Mouse (Mus musculus) embryonic fibroblast, embryonic 13.5 days (primary cell): ENCODE results near the gene Ppp1r1a. TPM values are rescaled to one million over a fixed set of nuclear protein-coding genes. Genes with fewer than 3 reads are reported as not detected.

ENCODE experiments used
- H3K27ac ChIP-seq: 2 replicates; pipeline ENCODE4 v1.5.1; 2012; ENCODE audit warnings: low read length, control low read depth, inconsistent platforms; ENCODE audit not compliant: insufficient read depth
- H3K4me1 ChIP-seq: 2 replicates; pipeline ENCODE4 v1.6.1; 2011; ENCODE audit warnings: low read length; ENCODE audit not compliant: control insufficient read depth, insufficient read depth
- H3K4me3 ChIP-seq: 2 replicates; pipeline ENCODE4 v1.5.1; 2011; ENCODE audit warnings: mild to moderate bottlenecking, control low read depth, low read length; ENCODE audit not compliant: insufficient read depth
- CTCF ChIP-seq: IDR thresholded peaks from 2 replicates; pipeline ENCODE4 v1.5.1; 2011; ENCODE audit warnings: mild to moderate bottlenecking, control low read depth, low read length, moderate library complexity, borderline replicate concordance; ENCODE audit not compliant: insufficient read depth
- POLR2A ChIP-seq: IDR thresholded peaks from 2 replicates; pipeline ENCODE4 v1.6.1; 2011; ENCODE audit warnings: low read depth, mild to moderate bottlenecking, control low read depth, low read length, moderate library complexity
- polyA plus RNA-seq: library from polyadenylated mRNA; stranded (reverse); fragments of >200 nt; gene quantifications from 2 replicates; pipeline ENCODE4 v1.2.4, GENCODE M21; 2011; ENCODE audit warnings: low read depth; ENCODE audit not compliant: missing spikeins, insufficient read length

Gene Ppp1r1a
- polyA plus RNA-seq, 1 experiment = 2.1 TPM

DNA sequence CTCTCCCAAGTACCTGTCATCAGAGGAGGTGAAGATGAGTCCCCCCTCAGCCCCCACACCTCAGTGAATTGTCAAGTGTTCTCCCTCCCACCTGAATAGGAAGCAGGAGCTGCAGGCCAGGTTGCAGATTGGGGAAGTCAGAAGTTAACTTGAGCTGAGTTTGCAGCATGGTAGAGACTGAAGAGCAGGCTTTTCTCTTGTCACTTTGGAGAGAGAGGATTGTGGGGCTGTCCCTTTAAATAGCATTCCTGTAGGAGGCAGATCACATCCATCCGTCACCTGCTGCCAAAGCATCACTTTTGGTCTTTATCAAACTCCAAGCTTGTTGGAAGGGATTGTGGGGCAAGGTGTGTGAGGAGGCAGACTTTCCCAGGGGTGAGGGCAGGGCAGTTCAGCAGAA, 37.1 kb downstream of the Ppp1r1a start:
- Histone ChIP-seq H3K4me3 (no peak overlapping the region), H3K27ac (no peak overlapping the region), H3K4me1 (peaks cover 8% of the 10 kb centered on the region)
- no peak for TF ChIP-seq POLR2A
- TF ChIP-seq CTCF = no peak

DNA sequence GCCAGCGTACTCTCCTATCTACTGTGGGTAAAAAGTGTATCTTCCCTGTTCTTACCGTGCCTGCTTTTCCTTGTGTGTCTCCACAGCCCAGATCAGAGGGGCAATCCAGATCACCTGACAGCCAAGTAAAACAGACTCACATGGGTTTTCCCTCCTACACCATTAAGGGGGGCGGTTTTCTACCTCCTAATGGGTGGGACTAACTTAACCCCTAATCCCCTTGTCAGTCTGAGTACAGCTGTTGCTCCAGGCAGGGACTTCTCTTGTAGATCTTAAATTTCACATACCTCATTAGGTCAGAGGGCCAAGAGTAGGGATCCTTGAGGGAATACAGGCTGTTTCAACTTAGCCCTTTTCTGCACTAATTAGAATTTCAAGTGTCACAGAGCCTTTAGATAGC, 39.6 kb downstream of the Ppp1r1a start:
- TF ChIP-seq CTCF = no peak
- no peak for TF ChIP-seq POLR2A
- H3K4me3 ChIP-seq = no peak overlapping the region
- peaks cover 8% of the 10 kb centered on the region for H3K4me1 ChIP-seq
- H3K27ac ChIP-seq = no peak overlapping the region

DNA sequence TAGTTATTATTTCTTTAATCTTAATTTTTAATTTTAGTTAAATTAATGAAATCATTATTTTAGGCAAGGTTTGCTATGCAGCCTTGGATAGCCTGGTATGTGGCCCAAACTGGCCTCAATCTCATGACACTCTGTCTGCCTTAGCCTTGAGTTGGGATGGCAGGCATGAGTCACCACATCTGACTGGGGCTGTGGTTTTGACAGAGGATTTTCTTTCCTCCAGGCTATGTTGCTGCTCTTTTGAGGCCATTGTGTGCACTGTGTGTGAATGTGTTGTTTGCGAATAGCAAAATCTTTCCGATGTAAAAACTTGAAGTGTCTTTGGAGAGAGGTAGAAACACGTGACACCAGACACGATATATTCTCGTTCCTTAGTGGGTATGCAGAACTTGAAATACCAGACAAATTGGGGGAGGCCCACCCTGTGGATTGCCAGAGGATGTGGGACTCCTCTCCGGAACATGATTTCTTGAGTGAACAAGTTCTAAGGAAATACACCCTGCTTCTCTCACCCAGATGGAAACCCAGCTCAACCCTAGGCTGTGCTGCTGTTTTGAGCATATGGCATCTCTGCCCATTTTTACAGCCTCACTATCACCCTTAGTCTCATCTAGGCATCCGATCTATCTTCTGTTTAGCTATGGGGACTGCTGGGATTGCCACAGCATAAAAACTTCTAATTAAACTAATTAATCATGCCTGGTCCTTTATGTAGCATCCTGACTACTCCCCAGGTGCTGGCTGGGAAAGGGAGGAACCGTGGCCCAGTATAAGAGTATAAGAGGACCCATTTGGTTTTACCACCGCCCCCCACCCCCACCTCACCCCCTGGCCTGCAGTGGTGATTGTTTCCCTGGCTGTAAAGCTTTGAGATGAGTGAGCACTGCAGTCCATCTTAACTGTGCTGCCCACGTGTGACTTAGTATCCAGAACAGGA, 41.3 kb downstream of the Ppp1r1a start:
- Histone ChIP-seq H3K4me3 (no peak overlapping the region), H3K27ac (peak overlapping the region; percentile 56), H3K4me1 (peaks cover 8% of the 10 kb centered on the region)
- no peak for TF ChIP-seq POLR2A

DNA sequence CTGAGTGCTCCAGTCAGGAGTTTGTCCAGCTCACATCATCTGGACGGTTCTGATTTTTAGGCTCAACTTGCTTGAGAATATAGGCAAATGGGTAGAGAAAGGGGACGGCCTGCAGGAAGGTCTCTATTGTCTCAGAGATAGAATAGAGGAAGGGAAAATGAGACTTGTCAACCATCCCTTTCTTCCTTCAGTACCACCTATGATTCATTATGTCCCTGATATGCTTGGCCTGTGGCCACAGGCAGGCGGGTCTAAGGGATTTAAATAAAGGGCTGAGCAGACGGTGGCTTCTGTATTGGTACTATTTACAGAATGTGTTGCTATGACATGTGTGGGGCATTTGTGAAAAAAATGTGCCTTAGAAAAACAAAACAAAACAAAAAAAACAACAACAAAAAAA, 49.5 kb downstream of the Ppp1r1a start:
- no peaks in the 10 kb centered on the region for H3K4me1 ChIP-seq
- no peak overlapping the region for H3K4me3 ChIP-seq
- TF ChIP-seq CTCF (no peak), POLR2A (no peak)
- no peak overlapping the region for H3K27ac ChIP-seq

DNA sequence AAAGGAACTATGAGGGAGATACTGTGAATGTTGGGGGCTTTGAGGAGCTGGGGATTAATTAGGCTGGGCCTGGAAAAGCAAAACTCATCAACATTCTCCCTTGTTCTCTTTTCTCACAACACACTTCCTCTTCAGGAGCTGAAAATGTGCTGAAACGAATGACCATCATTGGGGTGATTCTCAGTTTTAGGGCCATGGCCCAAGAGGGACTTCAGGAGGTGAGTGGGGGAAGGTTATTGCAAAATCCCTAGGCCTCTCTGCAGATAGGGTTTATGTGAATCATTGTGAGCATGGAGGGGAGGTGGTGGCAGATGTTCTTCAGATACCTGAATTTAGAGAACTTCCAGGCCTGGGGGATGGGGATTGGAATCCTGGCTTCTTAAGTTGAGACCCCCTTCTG, 51.1 kb downstream of the Ppp1r1a start:
- Histone ChIP-seq H3K4me1 (no peaks in the 10 kb centered on the region), H3K27ac (no peak overlapping the region), H3K4me3 (no peak overlapping the region)
- TF ChIP-seq POLR2A = no peak
- TF ChIP-seq CTCF = no peak

- Histone ChIP-seq H3K4me1 (no peaks in the 10 kb centered on the region), H3K27ac (no peak overlapping the region), H3K4me3 (no peak overlapping the region)
- TF ChIP-seq POLR2A (no peak), CTCF (no peak)
Observed at GRCm38 (mm10) chr15:103485106-103485505, 52.7 kb downstream of the Ppp1r1a start.

GRCm38 (mm10) chr15:103484490-103484889, 53.3 kb downstream of the Ppp1r1a start:
- no peak for TF ChIP-seq CTCF
- TF ChIP-seq POLR2A = no peak
- Histone ChIP-seq H3K4me3 (no peak overlapping the region), H3K27ac (no peak overlapping the region), H3K4me1 (no peaks in the 10 kb centered on the region)

- H3K4me3 ChIP-seq = no peak overlapping the region
- no peak for TF ChIP-seq POLR2A
- TF ChIP-seq CTCF = no peak
- H3K4me1 ChIP-seq = no peaks in the 10 kb centered on the region
- no peak overlapping the region for H3K27ac ChIP-seq
Observed at GRCm38 (mm10) chr15:103482488-103482887, 55.3 kb downstream of the Ppp1r1a start.

Other genes starting within 250 kb of the Ppp1r1a start
- gene Gpr84, start 227.4 kb downstream of the Ppp1r1a start, polyA plus RNA-seq = 0.40 TPM in 1 of 2 replicates, not detected in the other
- gene Zfp385a, start 197.9 kb downstream of the Ppp1r1a start, polyA plus RNA-seq = 25.0 and 27.6 TPM in 2 replicates
- 161 and 346 TPM in 2 replicates for gene Itga5, start 171.2 kb downstream of the Ppp1r1a start, polyA plus RNA-seq
- gene Gtsf1, start 107.5 kb downstream of the Ppp1r1a start, polyA plus RNA-seq = not detected in 2 replicates
- not detected in 2 replicates for gene Gtsf2, start 89.5 kb downstream of the Ppp1r1a start, polyA plus RNA-seq
- gene Nckap1l, start 84.2 kb downstream of the Ppp1r1a start, polyA plus RNA-seq = 0.33 and 2.1 TPM in 2 replicates
- gene Pde1b, start 35.0 kb downstream of the Ppp1r1a start, polyA plus RNA-seq = 3.4 and 5.4 TPM in 2 replicates
- not detected in 2 replicates for gene Glycam1, start 27.1 kb upstream of the Ppp1r1a start, polyA plus RNA-seq
- not detected in 2 replicates for gene Mucl1, start 217.5 kb upstream of the Ppp1r1a start, polyA plus RNA-seq